Mouse (Mus musculus): ENCODE data around the gene Asxl2.

- TF ChIP-seq POLR2A (IDR thresholded peaks at IDR 0.05; ENCODE audit: borderline replicate concordance, low read depth, low read length) (no peak), CTCF (IDR thresholded peaks at IDR 0.05; ENCODE audit: low read depth, low read length) (no peak)
These were observed 4.3 kb downstream of the Asxl2 start for GRCm38 (mm10) chr12:3430985-3431384.
